Mouse (Mus musculus) liver, embryonic 14.5 days (tissue): ENCODE measurements at regions not wholly inside any gene's neighbourhood (a gene's known extent, or its start where the extent isn't known, plus 50 kb on each side); places are given as distances from the start of the nearest gene placed in this dataset.

Experiments
- CTCF ChIP-seq: IDR thresholded peaks from 2 replicates; pipeline ENCODE4 v1.5.1; 2016; ENCODE audit warnings: antibody characterized with exemption, low read depth, control low read depth
- EP300 ChIP-seq: IDR thresholded peaks from 2 replicates; pipeline ENCODE4 v1.6.1; 2016; ENCODE audit warnings: antibody characterized with exemption, low read depth

DNA sequence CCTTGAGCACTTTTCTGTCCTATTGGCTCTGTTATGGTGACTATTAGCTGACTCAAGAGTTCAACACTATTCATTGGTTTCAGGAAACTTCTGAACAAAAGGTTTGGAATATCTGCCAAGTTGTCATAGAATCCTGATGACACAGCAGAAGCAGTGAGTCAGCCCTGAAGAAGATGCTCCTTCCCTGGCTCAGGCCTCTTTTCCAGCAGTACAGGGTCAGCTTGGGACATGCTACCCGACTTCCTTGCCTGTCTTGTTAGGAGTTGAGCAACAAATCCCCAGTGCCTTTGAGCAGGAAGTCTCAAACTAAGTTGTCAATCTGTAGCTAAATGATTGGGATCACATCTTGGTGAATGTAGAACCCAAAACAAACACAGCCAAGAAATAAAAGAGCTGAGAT lies 56.6 kb downstream of the Ccdc71l start:
- no peak for TF ChIP-seq CTCF
- no peak for TF ChIP-seq EP300
